Mouse (Mus musculus) activated CD4-positive, CD25-positive, alpha-beta regulatory T cell, adult 4 months (primary cell): ENCODE measurements around the gene Car7. TPM values are rescaled to one million over a fixed set of nuclear protein-coding genes. Genes with fewer than 3 reads are reported as not detected.
"Not testable (repeated sequence)": the region's sequence is repeated elsewhere in the genome, so short reads cannot be mapped to it uniquely, and the experiment has no call there.

Source experiments
- ATAC-seq: one replicate; pipeline ENCODE4 v1.8.0; 2017
- polyA plus RNA-seq, 2 experiments: library from polyadenylated mRNA; unstranded; fragments of 100-300 nt; shearing (Covaris generic); gene quantifications; one replicate each; pipeline ENCODE4 v1.2.1; 2017

The Car7 gene
- polyA plus RNA-seq, 2 experiments from 2014 or later: 3.0 to 4.4 TPM

DNA sequence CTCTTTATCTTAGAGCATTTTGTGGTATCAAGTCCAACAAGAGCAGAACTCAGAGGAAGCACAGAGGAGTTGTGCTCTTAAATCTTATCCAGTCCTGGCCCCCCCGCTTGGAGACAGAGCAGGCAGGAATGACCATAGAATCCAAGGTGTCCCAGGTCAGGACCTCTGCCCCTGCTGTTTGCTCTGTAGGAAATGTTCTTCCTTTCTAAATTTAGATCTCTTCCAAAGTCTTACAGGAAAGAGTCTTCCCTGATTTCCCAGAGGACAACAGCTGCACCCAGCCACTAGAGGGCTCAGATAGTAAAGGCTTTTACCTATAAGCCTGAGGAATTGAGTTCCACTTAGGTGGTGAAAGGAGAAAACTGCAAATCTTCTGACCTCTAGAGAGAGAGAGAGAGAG, 35.1 kb downstream of the Car7 start:
- ATAC-seq: no peak

DNA sequence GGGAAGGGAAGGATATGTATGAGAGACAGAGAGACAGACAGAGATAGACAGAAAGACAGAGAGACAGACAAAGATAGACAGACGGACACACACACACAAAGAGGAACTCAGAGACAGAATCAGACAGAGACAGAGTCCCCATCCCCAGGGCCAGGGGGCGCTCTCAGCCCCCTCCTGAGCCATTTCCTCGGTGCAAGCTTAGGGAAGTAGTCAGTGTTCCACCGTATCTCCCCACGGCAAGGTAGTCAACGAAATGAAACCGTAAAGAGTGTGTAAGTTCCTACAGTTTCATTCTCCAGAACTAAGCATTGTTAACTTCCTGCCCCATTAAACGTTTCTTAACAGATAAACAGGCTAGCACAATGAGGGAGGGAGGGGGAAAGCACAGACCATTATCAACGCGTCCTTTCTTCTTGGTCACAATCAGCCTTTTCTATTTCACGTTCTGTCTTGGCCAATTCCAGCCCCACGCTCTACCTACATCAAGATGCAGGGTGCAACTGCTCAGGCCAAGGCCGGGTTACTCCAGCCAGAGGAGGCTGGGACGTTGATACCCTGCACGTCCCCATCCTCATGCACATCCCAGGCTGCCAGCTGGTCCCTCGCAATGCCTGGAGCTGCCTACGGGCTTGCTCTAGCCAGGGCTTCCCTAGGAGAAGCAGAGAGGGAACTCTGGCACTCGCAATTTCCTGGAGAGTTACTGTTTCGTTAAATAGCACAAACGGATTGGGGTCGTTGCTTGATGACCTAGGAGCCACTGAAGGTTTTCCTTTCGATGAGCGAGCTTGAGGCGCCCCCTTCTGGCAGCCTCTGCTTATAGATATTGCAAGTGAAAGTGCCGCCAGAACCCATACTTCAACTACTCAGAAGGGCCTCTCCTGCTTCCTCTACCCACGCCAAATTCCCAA, 36.2 kb downstream of the Car7 start:
- ATAC-seq: peak; percentile 85

DNA sequence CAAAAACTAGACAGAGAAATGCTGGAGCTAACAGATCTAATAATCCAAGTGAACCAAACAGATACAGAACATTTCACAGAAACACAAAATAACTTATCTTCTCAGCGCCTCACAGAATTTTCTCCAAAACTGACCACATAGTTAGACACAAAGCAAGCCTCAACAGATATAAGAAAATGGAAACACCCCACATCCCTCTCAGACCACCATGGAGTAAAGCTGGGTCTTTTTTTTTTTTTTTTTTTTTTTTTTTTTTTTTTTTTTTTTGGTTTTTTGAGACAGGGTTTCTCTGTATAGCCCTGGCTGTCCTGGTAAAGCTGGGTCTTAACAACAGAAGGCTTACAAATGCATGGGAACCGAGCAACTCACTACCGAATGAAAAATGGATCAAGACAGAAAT, 42.3 kb downstream of the Car7 start:
- no peak for ATAC-seq

DNA sequence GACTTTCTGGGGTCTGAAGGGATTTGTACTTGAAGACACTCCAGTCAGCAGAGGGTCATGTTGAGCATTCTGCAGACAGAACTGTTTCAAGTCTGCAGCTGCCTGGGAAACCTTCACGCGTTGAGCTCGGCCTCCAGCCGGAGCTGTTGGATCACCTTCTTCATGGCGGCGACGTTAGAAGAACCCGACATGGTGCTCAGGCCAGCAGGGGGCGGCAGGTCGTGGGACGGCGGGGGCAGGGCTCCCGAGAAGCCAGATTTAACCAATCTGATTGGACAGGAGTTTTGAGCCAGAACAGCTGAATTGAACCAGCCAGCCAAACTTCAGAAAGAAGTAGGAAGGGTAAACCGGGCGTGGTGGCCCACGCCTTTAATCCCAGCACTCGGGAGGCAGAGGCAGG, 43.1 kb downstream of the Car7 start:
- ATAC-seq: not testable (repeated sequence)

DNA sequence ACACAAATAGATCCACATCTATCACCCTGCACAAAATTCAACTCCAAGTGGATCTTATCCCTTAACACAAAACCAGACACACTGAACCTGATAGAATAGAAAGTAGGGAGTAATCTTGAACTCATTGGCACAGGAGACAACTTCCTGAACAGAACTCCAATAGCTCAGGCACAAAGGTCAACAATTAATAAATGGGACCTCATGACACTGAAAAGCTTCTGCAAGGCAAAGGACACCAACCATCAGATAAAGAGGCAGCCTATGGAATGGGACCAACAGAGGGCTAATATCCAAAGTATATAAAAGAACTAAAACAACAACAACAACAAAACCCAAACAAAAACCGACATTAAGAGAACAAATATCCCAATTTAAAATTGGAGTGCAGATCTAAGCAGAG, 50.0 kb downstream of the Car7 start:
- no peak for ATAC-seq

DNA sequence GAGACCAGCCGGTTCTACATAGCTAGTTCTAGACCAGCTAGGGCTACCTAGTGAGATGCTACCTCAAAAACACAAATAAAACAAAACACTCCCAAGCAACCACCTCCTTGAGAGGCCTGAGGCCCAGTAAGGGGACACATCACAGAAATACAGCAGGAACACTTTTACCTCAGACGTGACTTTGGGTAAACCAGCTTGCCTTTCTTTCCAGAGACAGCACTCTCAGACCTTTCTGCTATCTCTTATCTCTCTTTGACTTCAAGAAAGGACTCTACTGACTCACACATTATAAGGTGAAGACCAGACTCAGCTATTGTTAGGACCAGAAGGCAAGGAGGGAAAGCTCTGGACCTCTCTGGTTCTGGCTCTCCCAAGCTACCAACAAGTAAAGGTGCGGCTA, 55.8 kb downstream of the Car7 start:
- no peak for ATAC-seq

DNA sequence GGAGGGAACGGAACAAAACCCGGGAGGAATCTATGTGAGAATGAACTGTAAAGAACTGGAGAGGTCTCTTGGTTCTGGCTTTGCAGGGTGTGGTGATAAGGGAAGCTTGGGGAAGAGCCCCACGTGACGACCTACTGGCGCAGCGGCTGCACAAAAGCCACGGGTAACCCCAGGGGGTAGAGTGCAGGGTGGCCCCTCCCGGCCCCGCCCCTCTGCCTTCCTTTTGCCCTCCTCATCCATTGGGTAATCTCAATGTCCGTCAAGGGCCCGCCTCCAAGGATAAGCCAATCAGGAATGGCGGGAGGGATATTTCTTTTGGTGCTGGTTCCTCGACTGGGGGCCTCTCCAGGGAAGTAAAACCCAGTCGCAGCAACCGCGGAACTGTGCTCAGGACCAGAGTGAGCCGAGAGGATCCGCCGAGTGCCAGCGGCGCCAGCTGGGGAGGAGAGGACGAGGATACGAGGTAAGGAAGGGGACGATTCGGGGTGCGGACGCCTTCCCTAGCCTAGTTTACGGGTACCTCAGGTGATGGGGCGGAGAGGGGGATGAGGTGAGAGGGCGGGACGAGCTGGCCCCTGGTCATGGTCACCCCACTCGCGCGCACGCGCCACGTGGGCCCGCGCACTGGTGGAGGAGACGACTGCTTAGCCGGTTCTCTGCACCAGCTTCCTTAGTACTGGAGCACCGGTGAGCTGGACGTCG, 56.8 kb downstream of the Car7 start, which contains the start of gene Pdp2:
Pdp2 (plus strand) TSS at position 319 of the 702 bp plus-strand sequence.
- peak; percentile 97 for ATAC-seq

DNA sequence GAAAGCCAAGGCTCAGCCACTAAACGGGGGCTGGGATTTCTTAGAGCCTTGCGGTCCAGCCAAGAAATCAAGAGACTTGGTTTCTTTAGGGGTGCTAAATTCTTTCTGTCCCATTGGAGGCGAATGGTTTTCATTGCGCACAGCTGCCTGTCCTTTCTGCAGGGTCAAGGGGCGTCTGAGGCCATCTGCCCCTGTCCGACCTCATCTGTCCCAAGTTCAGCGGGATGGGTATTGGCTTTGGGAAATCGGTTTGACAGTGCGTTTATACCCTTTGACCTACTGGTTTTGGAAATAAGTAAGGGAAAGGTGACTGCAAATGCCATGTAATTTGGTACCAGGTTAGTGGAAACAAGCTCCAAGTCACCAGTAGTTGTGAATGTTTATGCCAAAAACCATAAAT, 57.4 kb downstream of the Car7 start:
- ATAC-seq: no peak

DNA sequence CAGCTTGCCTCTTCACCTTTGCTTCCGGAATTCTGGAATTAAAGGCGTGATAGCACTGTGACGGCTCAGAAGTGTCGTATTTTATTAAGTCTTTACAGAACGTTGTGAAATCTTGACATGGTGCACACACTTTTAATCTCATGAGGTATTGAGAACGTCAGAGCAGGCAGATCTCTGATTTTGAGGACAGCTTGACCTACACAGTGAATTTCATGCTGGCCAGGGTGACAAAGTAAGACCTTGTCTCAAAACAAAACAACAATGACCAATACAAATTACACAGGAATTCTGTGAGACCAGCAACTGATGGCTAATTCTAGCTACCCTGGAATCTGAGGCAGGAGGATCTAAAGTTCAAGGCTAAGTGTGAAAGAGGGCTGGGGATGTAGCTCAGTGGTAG, 58.1 kb downstream of the Car7 start:
- ATAC-seq: no peak

DNA sequence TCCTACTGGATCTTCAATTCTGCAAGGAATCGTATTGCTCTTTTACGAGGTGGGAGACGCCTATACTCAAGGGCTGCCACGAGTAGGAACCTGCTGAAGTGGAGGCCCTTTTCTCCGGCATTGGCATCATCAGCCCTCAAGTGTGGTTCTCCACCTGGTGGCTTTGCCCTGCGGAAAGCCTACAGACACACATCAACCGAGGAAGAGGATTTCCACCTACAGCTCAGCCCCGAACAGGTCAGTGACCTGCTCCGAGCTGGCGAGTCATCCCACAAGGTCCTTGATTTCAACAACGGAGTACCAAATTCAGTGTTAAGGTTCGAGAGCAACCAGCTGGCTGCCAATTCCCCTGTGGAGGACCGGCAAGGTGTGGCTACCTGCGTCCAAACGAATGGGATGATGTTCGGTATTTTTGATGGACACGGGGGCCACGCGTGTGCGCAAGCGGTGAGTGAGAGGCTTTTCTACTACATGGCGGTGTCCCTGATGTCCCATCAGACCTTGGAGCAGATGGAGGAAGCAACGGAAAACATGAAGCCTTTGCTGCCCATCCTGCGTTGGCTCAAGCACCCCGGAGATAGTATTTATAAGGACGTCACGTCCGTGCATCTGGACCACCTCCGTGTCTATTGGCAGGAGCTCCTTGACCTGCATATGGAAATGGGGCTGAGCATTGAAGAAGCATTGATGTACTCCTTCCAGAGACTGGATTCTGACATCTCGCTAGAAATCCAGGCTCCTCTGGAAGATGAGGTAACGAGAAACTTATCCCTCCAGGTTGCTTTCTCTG, 59.2 kb downstream of the Car7 start:
- no peak for ATAC-seq

DNA sequence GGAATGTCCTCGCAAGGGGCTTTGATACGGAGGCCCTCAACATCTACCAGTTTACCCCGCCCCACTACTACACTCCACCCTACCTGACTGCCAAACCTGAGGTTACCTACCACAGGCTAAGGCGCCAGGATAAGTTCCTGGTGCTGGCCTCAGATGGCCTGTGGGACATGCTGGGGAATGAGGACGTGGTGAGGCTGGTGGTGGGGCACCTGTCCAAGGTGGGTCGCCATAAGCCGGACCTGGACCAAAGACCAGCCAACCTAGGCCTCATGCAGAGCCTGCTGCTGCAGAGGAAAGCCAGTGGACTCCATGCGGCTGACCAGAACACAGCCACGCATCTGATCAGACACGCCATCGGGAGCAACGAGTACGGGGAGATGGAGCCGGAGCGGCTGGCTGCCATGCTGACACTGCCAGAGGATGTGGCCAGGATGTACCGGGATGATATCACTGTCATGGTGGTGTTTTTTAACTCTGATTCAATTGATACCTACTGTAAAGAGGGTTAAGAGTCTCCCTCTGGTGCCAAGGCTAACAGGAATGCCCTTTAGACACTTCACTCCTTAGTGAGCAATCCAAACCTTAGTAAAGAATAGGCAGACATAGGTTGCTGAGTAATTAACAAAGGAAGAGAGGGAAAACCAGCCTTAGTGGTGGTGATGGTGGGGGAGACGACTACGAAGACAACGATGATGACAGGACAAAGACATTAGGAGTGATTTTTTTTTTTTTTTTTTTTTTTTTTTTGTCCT, 60.3 kb downstream of the Car7 start:
- ATAC-seq: no peak

DNA sequence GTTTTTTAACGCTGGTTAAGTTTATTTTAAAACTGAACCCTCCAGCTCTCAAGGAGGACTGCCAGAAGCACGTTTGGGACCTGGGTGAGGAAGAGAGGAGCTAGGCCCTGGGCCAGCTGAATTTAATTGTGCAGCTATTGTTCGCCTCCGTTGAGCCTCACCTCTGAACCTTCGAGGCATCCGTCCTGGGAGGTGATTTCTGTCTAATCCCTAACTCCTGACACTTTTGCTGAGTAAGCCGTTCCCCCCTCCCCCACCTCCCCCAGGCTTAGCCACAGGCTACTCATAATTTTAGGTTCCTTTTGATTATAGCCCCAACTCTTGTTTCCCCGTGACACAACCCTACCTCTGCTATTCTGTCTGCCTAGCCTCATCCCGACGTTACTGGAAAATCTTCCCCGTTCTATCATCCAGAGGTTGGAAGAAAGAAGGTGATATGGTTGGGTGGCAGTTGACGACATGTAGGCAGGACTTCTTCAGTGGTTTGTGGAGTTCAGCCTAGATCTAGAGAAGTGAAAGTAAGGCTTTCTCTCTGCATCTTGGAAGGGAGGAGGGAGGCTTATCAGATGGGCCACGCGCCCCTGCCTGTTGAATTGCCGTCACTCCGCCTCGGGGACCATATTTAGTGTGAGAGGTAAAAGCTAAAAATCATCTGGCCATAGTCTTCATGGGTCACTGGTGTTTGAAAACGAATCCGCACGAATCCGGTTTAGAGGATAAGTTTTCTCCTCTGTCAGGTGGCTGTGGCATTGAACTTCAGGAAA, 61.5 kb downstream of the Car7 start:
- ATAC-seq: no peak

DNA sequence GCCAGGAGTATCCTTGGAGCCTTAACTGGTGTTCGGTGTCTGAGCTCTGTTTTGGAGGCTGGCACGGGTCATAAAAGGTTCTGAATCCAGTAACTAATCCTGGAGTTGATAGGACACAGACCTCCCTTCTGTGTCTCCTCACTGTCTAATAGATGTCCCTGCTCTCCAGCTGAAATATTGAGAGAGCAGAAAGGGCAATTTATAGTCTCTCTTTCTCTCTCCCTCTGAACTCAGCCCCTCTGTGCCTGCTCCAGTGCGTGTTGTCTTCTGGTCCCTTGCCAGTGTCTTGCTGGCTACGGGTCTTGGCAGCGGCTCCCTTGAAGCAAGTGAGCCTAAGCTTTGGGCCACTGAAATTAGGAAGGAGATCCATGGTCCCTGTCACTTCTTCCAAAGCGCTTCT, 63.2 kb downstream of the Car7 start:
- no peak for ATAC-seq

DNA sequence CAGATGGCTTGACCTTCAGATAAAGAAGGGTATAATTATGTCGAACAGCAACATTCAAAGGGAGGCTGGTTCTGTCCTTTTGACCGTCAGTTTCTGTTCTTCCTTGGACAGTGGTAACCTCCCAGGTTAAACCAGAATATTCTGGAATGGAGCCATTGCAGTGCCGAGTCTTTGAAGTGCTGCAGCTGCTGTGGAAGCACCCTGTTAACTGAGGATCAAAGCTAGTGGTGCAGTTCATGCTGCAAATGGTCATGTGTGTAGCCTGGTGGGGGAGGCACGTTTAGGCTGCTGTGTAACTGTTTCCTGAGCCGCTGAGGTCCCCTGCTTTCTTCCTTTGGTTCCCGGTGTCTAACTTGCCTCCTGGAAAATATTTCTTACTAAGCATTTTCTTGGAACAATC, 64.0 kb downstream of the Car7 start:
- ATAC-seq: no peak

Other genes starting within 250 kb of the Car7 start
- not detected for gene Cmtm2a, start 241.5 kb upstream of the Car7 start, polyA plus RNA-seq
- gene Gm45711, start 224.6 kb upstream of the Car7 start, polyA plus RNA-seq: not detected
- gene Cmtm1, start 224.5 kb upstream of the Car7 start, polyA plus RNA-seq: not detected
- gene Gm11020, start 213.1 kb upstream of the Car7 start, polyA plus RNA-seq: not detected
- not detected for gene Cmtm2b, start 212.5 kb upstream of the Car7 start, polyA plus RNA-seq
- gene Cmtm3, start 195.3 kb upstream of the Car7 start, polyA plus RNA-seq: 10 to 100 TPM; 17.1 to 22.7 TPM
- gene Cmtm4, start 138.9 kb upstream of the Car7 start, polyA plus RNA-seq: under 1 TPM; 0.40 TPM
- gene Dync1li2, start 91.6 kb upstream of the Car7 start, polyA plus RNA-seq: 10 to 100 TPM; 18.7 to 26.7 TPM
- under 1 TPM in 1 of 2 experiments, not detected in 1; 0.16 TPM for gene Terb1, start 24.8 kb upstream of the Car7 start, polyA plus RNA-seq
- 10 to 100 TPM; 87.9 to 93.4 TPM for gene Nae1, start 52 bp upstream of the Car7 start, polyA plus RNA-seq
- gene Pdp2, start 56.8 kb downstream of the Car7 start, polyA plus RNA-seq: 10 to 100 TPM; 17.1 to 18.9 TPM
- not detected for gene Cdh16, start 89.7 kb downstream of the Car7 start, polyA plus RNA-seq
- 10 to 100 TPM; 11.4 to 16.2 TPM for gene Rrad, start 96.6 kb downstream of the Car7 start, polyA plus RNA-seq
- gene Ciao2b, start 107.3 kb downstream of the Car7 start, polyA plus RNA-seq: 100 to 1,000 TPM; 102 to 109 TPM
- not detected for gene Ces2a, start 199.3 kb downstream of the Car7 start, polyA plus RNA-seq